Mouse (Mus musculus): ENCODE data around the gene Sec16b. TPM values are rescaled to one million over a fixed set of nuclear protein-coding genes. Genes with fewer than 3 reads are reported as not detected.

The Sec16b gene
- polyA plus RNA-seq, 1 experiment from 2014 or later = 1.2 TPM

DNA sequence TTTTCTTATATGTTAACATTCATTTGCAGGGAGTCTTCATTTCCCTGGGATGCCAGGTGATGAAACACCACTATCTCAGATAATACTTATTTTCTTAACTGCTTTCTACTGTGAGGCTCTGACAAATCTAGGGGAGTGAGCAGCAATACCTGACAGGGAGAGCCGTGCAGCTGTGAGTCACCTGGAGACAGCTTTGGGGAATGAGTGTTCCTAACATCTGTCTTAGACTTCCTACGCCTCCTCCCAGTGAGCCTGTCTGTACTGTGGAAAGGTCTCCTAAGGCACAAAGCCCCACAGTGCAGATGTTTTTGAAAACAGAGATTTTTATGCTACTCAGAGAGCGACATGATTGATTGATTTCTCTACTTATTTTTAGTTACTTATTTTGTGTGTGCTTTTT lies 25.6 kb upstream of the Sec16b start:
- no peak overlapping the region for H3K27ac ChIP-seq
- no peaks in the 10 kb centered on the region for H3K36me3 ChIP-seq
- DNase-seq (ENCODE audit: low spot score) = no peak
- H3K4me3 ChIP-seq = no peak overlapping the region
- no peaks in the 10 kb centered on the region for H3K4me1 ChIP-seq (replicated peaks)
- 73% methylated on average over 3 of the region's 3 CpGs for WGBS
- no peaks in the 10 kb centered on the region for H3K9me3 ChIP-seq
- no peaks in the 10 kb centered on the region for H3K27me3 ChIP-seq (ENCODE audit: insufficient read depth, poor library complexity, severe bottlenecking)

DNA sequence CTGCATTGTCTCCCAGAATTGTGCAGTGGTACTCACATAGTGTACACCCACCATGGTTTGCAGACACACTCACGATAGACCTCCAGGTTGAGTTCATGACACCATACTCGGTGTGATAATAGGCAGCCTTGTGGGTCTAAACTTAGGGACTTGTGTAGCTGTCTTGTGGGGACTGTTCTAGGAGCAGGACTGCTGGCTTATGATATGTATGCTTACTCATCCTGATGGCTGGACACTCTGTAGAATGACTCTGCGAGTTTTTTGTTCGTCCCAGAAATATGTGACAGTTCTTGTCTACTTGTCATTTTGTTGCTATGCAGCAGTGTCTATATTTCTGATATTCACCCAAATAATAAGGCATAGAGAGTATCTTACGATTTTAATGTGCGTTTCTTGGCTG lies 24.9 kb upstream of the Sec16b start:
- H3K4me3 ChIP-seq = no peak overlapping the region
- no peak overlapping the region for H3K27ac ChIP-seq
- H3K27me3 ChIP-seq (ENCODE audit: insufficient read depth, poor library complexity, severe bottlenecking) = no peaks in the 10 kb centered on the region
- 91% methylated on average over 6 of the region's 6 CpGs for WGBS
- H3K4me1 ChIP-seq (replicated peaks) = no peaks in the 10 kb centered on the region
- no peak for DNase-seq (ENCODE audit: low spot score)
- H3K36me3 ChIP-seq = no peaks in the 10 kb centered on the region
- H3K9me3 ChIP-seq = no peaks in the 10 kb centered on the region

DNA sequence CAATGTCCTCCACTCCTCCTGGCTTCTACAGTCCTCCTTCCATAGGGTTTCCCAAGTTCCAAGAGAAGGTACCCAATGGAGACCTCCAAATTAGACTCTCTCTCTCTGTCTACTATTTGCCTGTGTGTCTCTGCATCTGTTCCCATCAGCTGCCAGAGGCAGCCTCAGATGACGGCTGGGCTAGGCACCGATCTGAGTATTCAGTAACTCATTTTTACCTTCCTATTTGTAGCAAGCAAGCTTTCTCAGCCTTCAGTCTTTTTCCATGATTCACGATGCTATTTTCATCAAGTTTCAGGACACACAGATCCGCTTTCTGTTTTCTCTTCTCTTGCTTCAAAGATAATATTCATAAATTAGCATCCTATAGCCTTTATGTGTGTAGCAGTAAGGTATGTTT lies 22.4 kb upstream of the Sec16b start:
- Histone ChIP-seq H3K27ac (no peak overlapping the region), H3K4me1 (replicated peaks) (no peaks in the 10 kb centered on the region), H3K4me3 (no peak overlapping the region), H3K9me3 (no peaks in the 10 kb centered on the region), H3K27me3 (ENCODE audit: insufficient read depth, poor library complexity, severe bottlenecking) (no peaks in the 10 kb centered on the region), H3K36me3 (no peaks in the 10 kb centered on the region)
- WGBS = 93% methylated on average over 4 of the region's 4 CpGs
- no peak for DNase-seq (ENCODE audit: low spot score)

DNA sequence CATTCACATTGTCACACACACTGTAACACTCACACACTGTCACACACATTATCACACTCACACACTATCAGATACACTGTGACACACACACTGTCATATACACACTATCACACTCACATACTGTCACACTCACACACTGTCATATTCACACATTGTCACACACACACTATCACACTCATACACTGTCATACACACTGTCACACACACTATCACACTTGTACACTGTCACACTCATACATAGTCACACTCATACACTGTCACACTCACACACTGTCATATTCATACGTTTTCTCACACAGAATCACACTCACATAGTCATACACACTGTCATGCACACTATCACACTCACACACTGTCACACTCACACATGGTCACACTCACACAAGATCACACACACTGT lies 5.9 kb upstream of the Sec16b start:
- no peak for DNase-seq (ENCODE audit: low spot score)
- Histone ChIP-seq H3K27me3 (ENCODE audit: insufficient read depth, poor library complexity, severe bottlenecking) (no peaks in the 10 kb centered on the region), H3K36me3 (no peaks in the 10 kb centered on the region), H3K27ac (no peak overlapping the region), H3K4me1 (replicated peaks) (peaks cover 12% of the 10 kb centered on the region), H3K9me3 (no peaks in the 10 kb centered on the region), H3K4me3 (no peak overlapping the region)
- 92% methylated on average over 1 of the region's 1 CpGs for WGBS

DNA sequence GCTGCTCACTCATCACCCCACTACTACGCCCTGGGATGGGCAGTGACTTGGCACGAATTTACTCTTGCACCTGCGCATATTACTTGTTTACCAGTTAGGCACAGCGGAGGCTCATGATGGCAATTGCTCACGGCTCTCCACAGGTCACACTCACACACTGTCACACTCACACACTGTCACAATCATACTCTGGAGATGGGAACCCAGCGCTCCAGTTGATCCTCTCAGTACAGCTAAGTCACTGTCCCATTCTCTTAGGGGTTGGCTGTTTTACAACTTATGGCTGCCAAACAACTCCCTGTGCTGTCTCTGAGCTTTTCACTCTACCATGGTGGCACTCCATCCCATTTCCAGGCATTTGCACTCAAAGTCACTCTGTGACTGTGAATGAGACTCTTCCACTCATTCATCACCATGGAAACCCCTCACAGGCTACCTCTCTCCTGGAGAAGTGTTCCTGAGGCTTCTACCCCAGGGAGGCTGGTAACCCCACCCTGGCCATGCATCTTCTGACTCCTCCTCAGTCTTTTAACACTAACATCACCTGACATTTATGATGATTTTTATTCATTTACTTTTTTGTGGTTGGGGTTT lies 5.1 kb upstream of the Sec16b start:
- DNase-seq (ENCODE audit: low spot score) = no peak
- H3K4me3 ChIP-seq = no peak overlapping the region
- H3K27me3 ChIP-seq (ENCODE audit: insufficient read depth, poor library complexity, severe bottlenecking) = no peaks in the 10 kb centered on the region
- no peaks in the 10 kb centered on the region for H3K36me3 ChIP-seq
- H3K27ac ChIP-seq = no peak overlapping the region
- peaks cover 12% of the 10 kb centered on the region for H3K4me1 ChIP-seq (replicated peaks)
- 92% methylated on average over 6 of the region's 6 CpGs for WGBS
- no peaks in the 10 kb centered on the region for H3K9me3 ChIP-seq

DNA sequence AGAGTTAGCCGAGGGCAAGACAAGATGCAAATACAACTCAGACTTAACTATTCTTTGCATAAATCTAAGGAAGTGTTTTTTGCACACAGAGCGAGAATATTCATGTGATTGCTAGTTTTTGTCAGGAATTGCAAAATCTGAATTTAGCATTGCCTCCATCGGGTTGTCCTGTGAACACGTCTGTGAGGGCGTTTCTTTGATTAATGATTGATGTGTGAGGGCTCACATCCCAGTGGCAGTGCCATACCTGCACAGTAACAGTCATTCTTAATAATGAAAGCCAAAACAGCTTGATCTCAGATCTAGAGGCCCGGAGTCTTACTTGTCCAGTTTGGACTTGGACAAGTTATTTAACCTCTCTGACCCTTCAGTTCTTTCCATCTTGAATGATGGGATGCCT lies 3.5 kb upstream of the Sec16b start:
- Histone ChIP-seq H3K4me3 (no peak overlapping the region), H3K9me3 (no peaks in the 10 kb centered on the region), H3K4me1 (replicated peaks) (peaks cover 21% of the 10 kb centered on the region), H3K27me3 (ENCODE audit: insufficient read depth, poor library complexity, severe bottlenecking) (no peaks in the 10 kb centered on the region), H3K36me3 (no peaks in the 10 kb centered on the region), H3K27ac (no peak overlapping the region)
- WGBS = 71% methylated on average over 6 of the region's 6 CpGs
- no peak for DNase-seq (ENCODE audit: low spot score)

DNA sequence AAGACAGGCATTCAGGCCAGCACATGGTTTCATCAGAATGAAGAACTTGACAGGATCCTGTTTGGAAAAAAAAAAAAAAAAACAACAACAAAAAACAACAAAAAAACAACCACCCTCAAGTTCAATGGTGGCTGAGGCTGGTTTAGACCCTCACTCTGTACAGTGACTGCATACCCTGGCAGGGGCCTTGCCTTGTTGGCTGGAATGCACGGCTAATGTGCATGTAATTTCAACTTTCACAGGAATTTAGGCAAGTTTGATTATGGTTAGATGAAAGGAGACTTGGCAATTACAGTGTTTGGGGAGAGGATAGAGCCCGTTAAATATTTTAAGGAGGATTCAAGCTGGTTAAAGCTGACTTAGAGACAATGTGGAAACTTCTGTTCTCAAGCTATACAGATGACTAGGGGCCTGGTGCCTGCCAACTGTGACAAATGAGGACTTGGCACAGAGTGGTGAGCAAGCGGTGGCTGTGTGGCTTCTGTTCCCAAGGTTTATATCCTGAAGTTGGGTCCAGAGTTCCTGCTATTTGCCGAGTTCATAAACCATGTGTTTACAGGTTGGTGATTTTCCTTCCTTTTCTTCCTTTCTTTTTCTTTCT lies 567 bp downstream of the Sec16b start:
- Histone ChIP-seq H3K27ac (no peak overlapping the region), H3K27me3 (ENCODE audit: insufficient read depth, poor library complexity, severe bottlenecking) (0 out of 2 replicates have a peak, but pooled peaks cover 6% of the 10 kb centered on the region), H3K36me3 (no peaks in the 10 kb centered on the region), H3K4me3 (no peak overlapping the region), H3K9me3 (no peaks in the 10 kb centered on the region), H3K4me1 (replicated peaks) (peaks cover 29% of the 10 kb centered on the region)
- 47% methylated on average over 4 of the region's 4 CpGs for WGBS
- peak; percentile 10 for DNase-seq (ENCODE audit: low spot score)

DNA sequence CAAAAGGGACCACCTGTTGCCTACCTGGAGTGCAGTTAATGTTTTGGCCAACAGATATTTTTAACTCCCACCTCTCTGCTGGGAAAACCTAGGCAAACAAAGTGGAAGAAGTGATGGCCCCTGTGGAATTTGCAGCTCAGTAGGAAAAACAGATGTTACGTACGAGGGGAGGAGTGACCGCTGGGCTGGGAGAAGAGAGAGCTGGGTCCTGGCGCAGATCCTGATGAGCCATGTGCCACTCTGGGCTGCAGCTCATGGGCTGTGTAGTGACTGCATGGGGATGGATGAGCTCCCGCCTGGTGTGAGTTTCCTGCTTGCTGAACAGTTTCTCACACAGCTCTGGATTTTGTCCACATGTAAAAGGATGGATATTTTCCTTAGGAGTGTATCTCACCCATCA lies 1.3 kb downstream of the Sec16b start:
- 0 out of 2 replicates have a peak overlapping the region, but pooled peaks have one; percentile 40 for H3K27ac ChIP-seq
- H3K4me3 ChIP-seq = no peak overlapping the region
- no peaks in the 10 kb centered on the region for H3K36me3 ChIP-seq
- WGBS = 46% methylated on average over 5 of the region's 5 CpGs
- no peak for DNase-seq (ENCODE audit: low spot score)
- 0 out of 2 replicates have a peak, but pooled peaks cover 6% of the 10 kb centered on the region for H3K27me3 ChIP-seq (ENCODE audit: insufficient read depth, poor library complexity, severe bottlenecking)
- no peaks in the 10 kb centered on the region for H3K9me3 ChIP-seq
- H3K4me1 ChIP-seq (replicated peaks) = peaks cover 30% of the 10 kb centered on the region

DNA sequence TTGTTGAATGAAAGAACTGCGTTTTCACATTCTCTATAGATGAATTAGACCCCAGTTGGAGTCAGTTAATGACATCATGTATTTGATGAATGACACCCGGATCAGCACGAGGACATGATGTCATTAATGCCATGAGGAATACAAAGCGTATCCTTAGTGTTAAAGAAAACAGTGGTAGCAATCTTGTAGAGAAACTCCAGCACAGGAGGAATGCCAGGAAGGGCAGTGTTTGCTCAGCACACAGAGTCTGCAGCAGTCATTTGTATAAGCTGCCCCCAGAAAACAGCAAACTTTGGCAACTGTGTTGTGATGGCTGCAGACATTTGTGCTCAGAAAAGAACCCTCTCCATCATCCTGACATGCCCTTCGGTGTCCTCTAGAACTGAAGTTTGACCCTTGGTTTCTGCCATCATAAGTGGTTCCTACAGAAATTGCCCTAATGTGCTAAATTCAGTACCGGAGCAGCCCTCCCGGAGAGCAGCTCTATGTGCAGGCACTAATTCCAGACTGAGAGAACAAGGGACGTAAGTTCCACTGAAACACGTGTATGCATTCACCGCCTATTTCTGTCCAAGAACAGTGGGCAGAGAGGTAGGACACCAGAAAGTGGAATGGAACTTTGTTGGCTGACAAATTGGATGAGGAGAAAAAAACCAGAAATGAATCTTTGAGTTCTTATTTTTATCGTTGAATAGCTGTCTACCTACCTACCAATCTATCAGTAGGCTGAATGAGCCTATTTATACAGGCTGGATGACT lies 6.3 kb downstream of the Sec16b start:
- Histone ChIP-seq H3K27ac (no peak overlapping the region), H3K36me3 (no peaks in the 10 kb centered on the region), H3K9me3 (no peaks in the 10 kb centered on the region), H3K27me3 (ENCODE audit: insufficient read depth, poor library complexity, severe bottlenecking) (0 out of 2 replicates have a peak, but pooled peaks cover 6% of the 10 kb centered on the region), H3K4me3 (no peak overlapping the region), H3K4me1 (replicated peaks) (peaks cover 19% of the 10 kb centered on the region)
- 84% methylated on average over 11 of the region's 11 CpGs for WGBS
- no peak for DNase-seq (ENCODE audit: low spot score)

DNA sequence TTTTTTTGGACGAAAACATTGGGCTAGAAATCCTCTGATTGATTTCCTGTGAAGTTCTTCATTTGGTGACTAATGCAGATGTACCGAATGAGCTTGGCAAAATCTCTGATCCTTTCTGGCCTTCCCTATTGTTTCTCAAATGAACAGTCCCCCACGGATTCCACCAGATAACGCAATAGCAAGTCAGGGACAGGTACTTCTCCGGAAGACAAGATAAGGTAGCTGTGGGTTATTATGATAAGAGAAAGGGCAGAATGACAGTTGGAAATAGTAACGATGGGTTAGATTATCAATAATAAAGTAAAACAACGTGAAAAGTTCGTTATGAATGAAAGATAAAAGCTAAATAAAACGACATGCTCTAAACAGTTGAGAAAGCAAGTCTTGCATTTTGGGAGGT lies 7.0 kb downstream of the Sec16b start:
- WGBS = 81% methylated on average over 9 of the region's 9 CpGs

DNA sequence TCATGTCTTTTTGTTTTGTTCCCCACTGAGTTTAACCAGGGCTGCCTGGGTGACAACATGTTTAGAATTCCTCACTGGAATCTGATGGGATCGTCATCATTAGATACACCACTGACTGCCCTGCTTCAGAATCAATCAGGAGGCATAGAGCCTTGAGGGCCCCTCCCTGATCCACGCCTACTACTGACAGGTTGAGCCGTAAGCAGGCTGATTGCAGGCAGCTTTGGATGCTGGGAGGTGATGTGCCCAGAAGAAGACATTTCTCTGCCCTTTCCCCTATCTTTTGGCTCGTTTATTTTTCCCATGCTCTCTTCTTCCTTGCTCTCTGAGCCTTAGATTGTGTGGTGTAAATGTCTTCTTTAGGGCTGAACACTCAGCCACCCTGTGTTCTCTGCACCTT lies 7.8 kb downstream of the Sec16b start:
- H3K9me3 ChIP-seq = no peaks in the 10 kb centered on the region
- H3K27me3 ChIP-seq (ENCODE audit: insufficient read depth, poor library complexity, severe bottlenecking) = no peaks in the 10 kb centered on the region
- H3K27ac ChIP-seq = no peak overlapping the region
- H3K4me1 ChIP-seq (replicated peaks) = peaks cover 18% of the 10 kb centered on the region
- no peak for DNase-seq (ENCODE audit: low spot score)
- 76% methylated on average over 4 of the region's 4 CpGs for WGBS
- H3K4me3 ChIP-seq = no peak overlapping the region
- H3K36me3 ChIP-seq = no peaks in the 10 kb centered on the region

More for the DNA sequence above, 7.0 kb downstream of the Sec16b start:
- 0 out of 2 replicates have a peak, but pooled peaks cover 5% of the 10 kb centered on the region for H3K27me3 ChIP-seq (ENCODE audit: insufficient read depth, poor library complexity, severe bottlenecking)
- peaks cover 18% of the 10 kb centered on the region for H3K4me1 ChIP-seq (replicated peaks)
- no peaks in the 10 kb centered on the region for H3K9me3 ChIP-seq
- no peaks in the 10 kb centered on the region for H3K36me3 ChIP-seq
- no peak overlapping the region for H3K27ac ChIP-seq
- no peak for DNase-seq (ENCODE audit: low spot score)
- no peak overlapping the region for H3K4me3 ChIP-seq

DNA sequence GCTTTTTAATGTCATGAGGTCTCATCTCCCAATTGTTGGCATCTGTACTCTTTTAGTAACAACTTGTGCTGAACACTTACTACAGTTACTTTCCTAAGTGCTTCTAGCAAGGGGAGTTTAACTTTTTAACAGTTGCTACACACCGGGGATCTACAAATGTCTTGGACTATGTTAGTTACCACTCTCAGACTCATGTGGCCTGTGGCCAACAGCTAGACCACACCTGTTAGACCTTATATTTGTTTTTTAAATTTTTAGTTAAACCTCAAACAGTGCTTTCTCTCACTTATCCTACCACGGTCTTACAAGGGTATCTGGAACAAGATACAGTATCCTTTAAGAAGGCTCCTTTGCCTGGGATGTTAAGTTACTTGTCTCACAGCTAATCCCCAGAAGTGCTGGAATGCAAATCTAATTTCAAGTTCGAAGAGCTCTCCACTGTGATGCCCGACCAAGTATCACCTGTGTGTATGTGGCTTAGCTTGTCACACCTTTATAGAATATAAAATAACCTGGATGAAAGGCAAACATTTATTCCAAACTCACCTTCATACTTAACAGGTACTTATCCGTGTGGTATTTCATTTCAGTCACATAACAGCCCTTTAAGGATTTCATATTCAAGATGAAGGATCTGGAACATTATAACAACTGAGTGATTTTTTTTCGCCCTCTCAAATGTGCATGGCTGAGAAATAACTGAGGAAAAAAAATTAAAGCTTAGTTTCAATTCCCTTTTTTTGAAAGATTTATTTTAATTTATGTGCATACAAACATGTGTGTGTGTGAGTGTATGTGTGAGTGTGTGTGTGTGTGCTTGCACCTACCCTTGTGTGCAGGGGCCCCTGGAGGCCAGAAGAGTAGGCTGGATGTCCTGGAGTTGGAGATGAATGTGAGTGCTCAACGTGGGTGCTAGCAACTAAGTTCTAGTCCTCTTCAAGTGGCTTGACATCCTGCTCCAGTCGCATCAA lies 10.6 kb downstream of the Sec16b start:
- H3K27me3 ChIP-seq (ENCODE audit: insufficient read depth, poor library complexity, severe bottlenecking) = no peaks in the 10 kb centered on the region
- no peak for DNase-seq (ENCODE audit: low spot score)
- peaks cover 4% of the 10 kb centered on the region; the same call in 1 of the 2 replicates for H3K4me1 ChIP-seq (replicated peaks)
- no peaks in the 10 kb centered on the region for H3K9me3 ChIP-seq
- no peak overlapping the region for H3K4me3 ChIP-seq
- no peak overlapping the region for H3K27ac ChIP-seq
- H3K36me3 ChIP-seq = no peaks in the 10 kb centered on the region
- 87% methylated on average over 8 of the region's 8 CpGs for WGBS
